Mouse (Mus musculus) olfactory bulb, adult 2 months (tissue): ENCODE results near the gene Msrb1.

ENCODE experiments used
- CTCF ChIP-seq: fragments of 200-500 bp; IDR thresholded peaks from 2 replicates; pipeline ENCODE4 v1.5.1; 2012; ENCODE audit warnings: low read depth, mild to moderate bottlenecking, low read length, moderate library complexity; ENCODE audit not compliant: insufficient read depth
- POLR2A ChIP-seq: fragments of 200-500 bp; IDR thresholded peaks from 2 replicates; pipeline ENCODE4 v1.6.1; 2012; ENCODE audit warnings: mild to moderate bottlenecking, low read depth, low read length, moderate library complexity; ENCODE audit not compliant: insufficient read depth

GRCm38 (mm10) chr17:24730787-24731186, 5.7 kb upstream of the Msrb1 start:
- TF ChIP-seq POLR2A (no peak), CTCF (no peak)
